17 mouse cellular contexts compared by ENCODE assay signal in the genomic region with DNA sequence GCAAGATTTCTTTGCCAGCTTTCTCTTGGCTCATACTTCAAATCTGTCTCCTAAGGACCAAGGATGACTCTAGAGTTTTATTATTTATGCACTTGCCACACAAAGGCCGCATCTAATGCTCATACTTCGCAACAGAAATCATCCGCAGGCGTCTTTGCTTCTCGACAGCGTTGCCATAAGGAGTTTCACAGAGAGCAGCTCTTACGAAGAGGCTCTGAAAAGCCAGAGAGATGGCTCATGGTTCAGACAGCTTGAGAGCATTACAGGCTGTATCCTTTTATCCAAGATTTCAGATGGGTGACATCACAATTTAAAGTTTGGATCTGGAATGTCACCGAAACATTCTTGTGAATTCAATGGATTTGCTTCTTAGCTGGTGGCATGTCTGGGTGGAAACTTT.
"Had no signal": no experiment of that assay in that cellular context is flagged by ENCODE, and none has a peak within 500 bp of the region (broad histone marks: within the 10 kb centered on the region; RNA-seq: fewer than 3 reads in every experiment).

No protein-coding gene starts in this region.

- DNase-seq: kidney, adult 9 months; kidney, postnatal 36 days; left cerebral cortex, postnatal 4 days; lung, adult 2 months; lung, postnatal 10 days; right cerebral cortex, adult 18-20 months; right cerebral cortex, postnatal 25 days; thymus, adult 2 months; thymus, postnatal 25 days had no signal

- H3K9ac ChIP-seq: liver, embryonic 15.5 days; midbrain, embryonic 13.5 days; neural tube, embryonic 15.5 days had no signal

- H3K4me3 ChIP-seq: layer of hippocampus, adult 2 months; liver, embryonic 15.5 days; midbrain, embryonic 13.5 days; myocyte; neural tube, embryonic 15.5 days had no signal

- H3K36me3 ChIP-seq: liver, embryonic 15.5 days; midbrain, embryonic 13.5 days; neural tube, embryonic 15.5 days had no signal

- ATAC-seq: midbrain, embryonic 13.5 days had no signal

- H3K4me1 ChIP-seq: liver, embryonic 15.5 days; midbrain, embryonic 13.5 days; neural tube, embryonic 15.5 days had no signal

- H3K27ac ChIP-seq: kidney, postnatal 0 days; layer of hippocampus, adult 2 months; liver, embryonic 15.5 days; midbrain, embryonic 13.5 days; neural tube, embryonic 15.5 days; stomach, postnatal 0 days had no signal

- H3K9me3 ChIP-seq: liver, embryonic 15.5 days; midbrain, embryonic 13.5 days; neural tube, embryonic 15.5 days had no signal

- H3K27me3 ChIP-seq: liver, embryonic 15.5 days; midbrain, embryonic 13.5 days; neural tube, embryonic 15.5 days had no signal

- H3K4me2 ChIP-seq: liver, embryonic 11.5 days; liver, embryonic 15.5 days; midbrain, embryonic 13.5 days; neural tube, embryonic 15.5 days had no signal
